In the genomic region with DNA sequence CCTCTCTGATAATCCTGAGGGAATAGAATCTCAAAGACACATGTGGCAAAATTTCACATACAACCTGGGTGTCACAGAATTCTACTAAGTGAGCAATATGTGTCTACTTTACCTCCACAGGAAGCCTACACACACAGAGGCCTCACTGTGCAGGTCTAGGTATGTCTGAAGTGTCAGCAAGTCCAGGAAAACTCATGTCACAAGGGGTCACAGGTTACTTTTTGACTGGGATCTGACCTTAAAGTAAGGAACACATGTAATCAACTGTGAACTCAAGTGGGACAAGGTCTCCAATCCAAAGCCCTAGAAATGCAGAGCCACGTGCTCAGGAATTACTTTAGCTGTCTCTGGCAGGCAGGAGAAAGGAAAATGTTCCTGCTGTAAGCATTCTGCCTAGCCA, we compare ENCODE assay signal across 26 mouse cellular contexts. TPM values are rescaled to one million over a fixed set of nuclear protein-coding genes. Genes with fewer than 3 reads are reported as not detected.
DNase-seq lines count a peak whose midpoint lies in the region; ATAC-seq and TF ChIP-seq lines count a peak whose summit lies in the region.
"Had no signal": no experiment of that assay in that cellular context is flagged by ENCODE, and none has a peak within 500 bp of the region (broad histone marks: within the 10 kb centered on the region; RNA-seq: fewer than 3 reads in every experiment).

No protein-coding gene starts in this region.

- no peaks in the 10 kb centered on the region; the same call in 1 of the 2 replicates for H3K36me3 ChIP-seq in intestine, embryonic 15.5 days
- H3K36me3 ChIP-seq in intestine, postnatal 0 days (ENCODE audit: control insufficient read depth, insufficient read depth) = 0 out of 2 replicates have a peak, but pooled peaks cover 5% of the 10 kb centered on the region

- peak overlapping the region; percentile 20; the same call in 1 of the 2 replicates for H3K27ac ChIP-seq in gastrocnemius, adult 2 months
- H3K27ac ChIP-seq in intestine, embryonic 15.5 days = no peak overlapping the region
- H3K27ac ChIP-seq in intestine, postnatal 0 days (ENCODE audit: low read depth, low read length) = 0 out of 2 replicates have a peak overlapping the region, but pooled peaks have one; percentile 41
- H3K27ac ChIP-seq: embryonic facial prominence, embryonic 13.5 days; embryonic facial prominence, embryonic 15.5 days; forebrain, embryonic 13.5 days; forebrain, embryonic 15.5 days had no signal

- DNase-seq in gastrocnemius, adult 2 months = no peak
- DNase-seq in gastrocnemius, adult 8-10 months (ENCODE audit: low spot score in 2 of 2) = no peak
- DNase-seq in layer of hippocampus, adult 9-11 months = no peak
- DNase-seq: adrenal gland, adult 8-10 months; adrenal gland, postnatal 25 days; B cell, adult 2 months; cerebellum, adult 11 months; cerebellum, adult 18-20 months; cerebellum, adult 8-10 months; cerebellum, adult 9-11 months; cerebellum, postnatal 14 days; cerebellum, postnatal 36 days; embryo, embryonic 11 days; forebrain, postnatal 0 days had no signal

- H3K27me3 ChIP-seq in intestine, embryonic 15.5 days (replicated peaks) = no peaks in the 10 kb centered on the region
- H3K27me3 ChIP-seq in intestine, postnatal 0 days (replicated peaks; ENCODE audit: control insufficient read depth, insufficient read depth, low read length) = no peaks in the 10 kb centered on the region
- H3K27me3 ChIP-seq: CH12.LX; embryonic facial prominence, embryonic 13.5 days; embryonic facial prominence, embryonic 15.5 days; forebrain, embryonic 13.5 days; forebrain, embryonic 15.5 days; Patski had no signal

- peak; percentile 36; the same call in 1 of the 2 replicates for ATAC-seq in intestine, embryonic 15.5 days
- ATAC-seq in intestine, postnatal 0 days = peak; percentile 84
- ATAC-seq: activated CD4-positive, CD25-positive, alpha-beta regulatory T cell, adult 4 months; CD4-positive, CD25-positive, alpha-beta regulatory T cell, adult 4 months; forebrain, embryonic 13.5 days; forebrain, embryonic 15.5 days; forebrain, postnatal 0 days; Patski had no signal

- H3K4me2 ChIP-seq in intestine, embryonic 15.5 days (replicated peaks) = no peak overlapping the region
- H3K4me2 ChIP-seq in intestine, postnatal 0 days (replicated peaks; ENCODE audit: low read depth) = no peak overlapping the region
- H3K4me2 ChIP-seq: embryonic facial prominence, embryonic 13.5 days; embryonic facial prominence, embryonic 15.5 days; forebrain, embryonic 13.5 days; forebrain, embryonic 15.5 days had no signal

- 23% methylated on average over 1 of the region's 1 CpGs for WGBS in intestine, embryonic 15.5 days
- WGBS in intestine, postnatal 0 days = 38% methylated on average over 1 of the region's 1 CpGs

- no peak for TF ChIP-seq CTCF in gastrocnemius, adult 2 months (IDR thresholded peaks at IDR 0.05)
- no peak for TF ChIP-seq CTCF in intestine, postnatal 0 days (IDR thresholded peaks at IDR 0.05; ENCODE audit: low read depth)

- H3K9me3 ChIP-seq in intestine, embryonic 15.5 days = no peaks in the 10 kb centered on the region
- no peaks in the 10 kb centered on the region for H3K9me3 ChIP-seq in intestine, postnatal 0 days (ENCODE audit: control insufficient read depth)
- H3K9me3 ChIP-seq: embryonic facial prominence, embryonic 13.5 days; embryonic facial prominence, embryonic 15.5 days; forebrain, embryonic 13.5 days; forebrain, embryonic 15.5 days; G1E had no signal

- no peak overlapping the region for H3K9ac ChIP-seq in intestine, embryonic 15.5 days
- no peak overlapping the region for H3K9ac ChIP-seq in intestine, postnatal 0 days (ENCODE audit: low read depth, low read length)
- H3K9ac ChIP-seq: embryonic facial prominence, embryonic 13.5 days; embryonic facial prominence, embryonic 15.5 days; forebrain, embryonic 13.5 days; forebrain, embryonic 15.5 days; forebrain, postnatal 0 days had no signal

- no peak overlapping the region for H3K4me3 ChIP-seq in gastrocnemius, adult 2 months
- H3K4me3 ChIP-seq in intestine, embryonic 15.5 days (replicated peaks) = no peak overlapping the region
- no peak overlapping the region for H3K4me3 ChIP-seq in intestine, postnatal 0 days (ENCODE audit: low read depth, low read length)
- H3K4me3 ChIP-seq: embryonic facial prominence, embryonic 13.5 days; embryonic facial prominence, embryonic 15.5 days; erythroblast, embryonic 14.5 days; forebrain, embryonic 13.5 days; forebrain, embryonic 15.5 days had no signal

- no peaks in the 10 kb centered on the region for H3K4me1 ChIP-seq in intestine, embryonic 15.5 days (replicated peaks)
- no peaks in the 10 kb centered on the region for H3K4me1 ChIP-seq in intestine, postnatal 0 days (replicated peaks; ENCODE audit: control insufficient read depth, insufficient read depth, low read length)
- H3K4me1 ChIP-seq: embryonic facial prominence, embryonic 13.5 days; embryonic facial prominence, embryonic 15.5 days; forebrain, embryonic 13.5 days; forebrain, embryonic 15.5 days had no signal

- intact Hi-C loops in gastrocnemius, adult 2 months (cut with DNase I) = no loop called here

RNA-seq across cellular contexts. Expression of a gene that starts 36.1 kb away (rescaled TPM):
- total RNA-seq in gastrocnemius, adult 2 months (2021) = 100 to 1,000 TPM in 1 of 2 experiments, 10 to 100 TPM in 1; 94.2 to 104 TPM
- 10 to 100 TPM; 79.7 to 99.3 (median 89.4) TPM for total RNA-seq in gastrocnemius, adult 8-10 months (2022)
- 78.1 and 87.9 TPM in 2 replicates for polyA plus RNA-seq in intestine, embryonic 15.5 days (2015; fragmentation: Nextera tagmentation; extraction: Ambion mirVana)
- polyA plus RNA-seq in intestine, postnatal 0 days (2015; fragmentation: Nextera tagmentation; extraction: Ambion mirVana) = 45.2 and 52.9 TPM in 2 replicates
